Mouse (Mus musculus): Measurements from ENCODE around the gene Ints12.

The Ints12 gene

DNA sequence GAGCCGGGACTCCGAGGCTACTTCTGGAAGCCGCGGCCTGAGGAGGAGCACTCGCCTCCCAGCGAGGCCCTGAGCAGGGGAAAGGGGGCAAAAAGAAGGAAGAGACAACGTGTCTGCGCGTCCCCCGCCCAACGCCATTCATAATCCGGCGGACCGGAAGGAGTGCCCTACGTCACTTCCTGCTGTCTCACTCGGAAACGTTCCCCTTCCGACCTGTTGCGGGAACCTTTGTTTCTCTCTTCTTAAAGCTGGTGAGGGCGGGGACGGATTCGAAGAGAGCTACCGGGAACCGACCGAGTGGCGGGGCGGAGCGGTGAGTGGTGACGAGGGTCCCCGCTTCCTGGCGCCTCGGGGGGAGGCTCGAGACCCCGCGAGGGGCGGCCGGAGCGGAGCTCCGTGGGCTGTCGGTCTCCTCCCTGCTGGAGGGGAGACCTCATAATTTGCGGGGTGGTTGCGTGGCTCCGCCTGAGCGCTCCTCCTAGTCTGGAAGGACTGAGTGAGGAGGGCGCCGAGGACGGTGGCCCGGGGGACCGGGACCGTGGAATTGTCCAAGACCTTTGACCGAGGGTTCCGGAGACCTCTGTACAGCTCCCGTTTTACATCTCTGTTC, at the start of gene Ints12, which contains the start of gene Gstcd:
Gene Ints12, plus strand, starts transcription at position 177 of the 610 bp plus-strand sequence.
Gene Gstcd, minus strand, starts transcription at position 370 of the 610 bp plus-strand sequence.
- DNase-seq (ENCODE audit: extremely low read depth, low read depth, low spot score): peak; percentile 47

DNA sequence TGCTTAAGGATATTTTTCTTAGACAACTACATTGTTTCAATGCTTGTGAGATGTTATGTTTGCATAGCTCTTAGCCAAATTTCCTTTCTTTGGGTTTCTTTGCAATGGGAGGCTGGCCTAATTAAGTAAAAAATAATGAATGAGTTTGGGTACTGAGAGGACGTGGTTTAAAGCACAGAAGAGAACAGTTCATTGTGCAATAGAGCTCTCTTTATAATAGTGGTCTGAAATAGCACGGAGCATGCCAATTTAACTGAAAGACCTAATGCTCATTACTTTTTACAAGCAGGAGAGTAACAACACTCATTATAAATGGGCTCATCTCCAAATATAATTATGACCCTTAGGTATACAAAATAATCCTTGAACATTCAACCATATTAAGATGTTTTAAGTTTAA, 39.6 kb upstream of the Ints12 start:
- no peak for DNase-seq (ENCODE audit: extremely low read depth, low read depth, low spot score)

- DNase-seq (ENCODE audit: extremely low read depth, low read depth, low spot score): no peak
Measured at GRCm38 (mm10) chr3:133075560-133075959, 16.1 kb upstream of the Ints12 start.

- no peak for DNase-seq (ENCODE audit: extremely low read depth, low read depth, low spot score)
Measured at GRCm38 (mm10) chr3:133082736-133083135, 8.9 kb upstream of the Ints12 start.

DNA sequence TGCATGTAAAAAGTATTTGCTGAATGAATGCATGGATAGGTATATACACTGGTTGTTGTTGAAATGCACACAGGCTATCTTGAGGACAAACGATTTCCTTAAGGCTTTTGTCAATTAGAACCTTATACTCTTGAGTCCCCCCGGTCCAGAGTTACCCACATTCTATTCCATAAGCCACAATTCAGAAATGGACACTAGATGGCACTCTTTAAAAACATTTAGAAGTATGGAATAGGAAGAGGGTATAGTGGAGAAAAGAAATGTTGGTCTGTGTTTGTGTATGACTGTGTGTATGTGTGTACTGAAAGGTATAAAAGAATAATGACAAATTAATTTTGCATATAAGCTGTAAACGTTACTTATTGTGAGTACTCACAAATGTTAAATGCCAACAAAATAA, 5.8 kb upstream of the Ints12 start:
- no peak for DNase-seq (ENCODE audit: extremely low read depth, low read depth, low spot score)

DNA sequence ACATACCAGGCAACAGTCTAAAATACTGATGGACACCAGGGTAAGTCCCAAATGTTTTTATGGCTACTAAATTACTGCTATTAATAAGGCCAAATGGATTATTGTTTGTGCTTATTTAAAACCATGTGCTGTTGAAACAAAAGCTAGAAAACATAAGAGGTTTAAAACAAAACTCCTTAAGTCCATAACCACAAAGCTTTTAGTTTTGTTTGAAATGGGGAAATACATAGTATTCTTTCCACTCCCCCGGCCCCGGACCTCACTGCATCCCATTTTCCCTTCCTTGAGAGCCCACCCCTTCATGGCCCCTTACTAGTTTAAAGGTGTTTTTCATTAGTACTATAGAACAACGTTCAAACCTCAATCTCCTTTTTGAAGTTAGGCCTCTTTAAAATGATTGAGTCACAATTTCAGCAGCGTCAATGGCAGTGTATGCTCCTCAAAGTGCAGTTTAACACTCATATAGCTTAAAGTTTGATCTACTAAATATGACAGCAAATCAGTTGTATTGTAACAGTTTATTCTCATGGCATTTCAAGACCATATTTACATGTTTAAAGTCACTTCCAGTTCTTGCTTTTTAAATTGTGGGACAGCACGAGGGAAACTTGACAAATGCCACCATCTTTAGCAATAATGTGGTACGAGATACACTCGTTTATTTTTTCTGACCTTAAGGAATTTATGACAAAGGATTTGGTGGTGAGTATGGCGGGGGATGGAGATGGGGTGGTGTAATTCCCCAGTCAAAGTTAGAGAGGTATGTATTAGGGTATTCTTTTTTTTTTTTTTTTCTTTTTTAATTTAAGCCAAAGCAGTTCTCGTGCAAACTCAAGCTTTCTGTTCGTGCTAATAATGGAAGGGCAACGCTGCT, 1.2 kb upstream of the Ints12 start:
- no peak for DNase-seq (ENCODE audit: extremely low read depth, low read depth, low spot score)

GRCm38 (mm10) chr3:133091121-133091663, 448 bp upstream of the Ints12 start:
- no peak for DNase-seq (ENCODE audit: extremely low read depth, low read depth, low spot score)

DNA sequence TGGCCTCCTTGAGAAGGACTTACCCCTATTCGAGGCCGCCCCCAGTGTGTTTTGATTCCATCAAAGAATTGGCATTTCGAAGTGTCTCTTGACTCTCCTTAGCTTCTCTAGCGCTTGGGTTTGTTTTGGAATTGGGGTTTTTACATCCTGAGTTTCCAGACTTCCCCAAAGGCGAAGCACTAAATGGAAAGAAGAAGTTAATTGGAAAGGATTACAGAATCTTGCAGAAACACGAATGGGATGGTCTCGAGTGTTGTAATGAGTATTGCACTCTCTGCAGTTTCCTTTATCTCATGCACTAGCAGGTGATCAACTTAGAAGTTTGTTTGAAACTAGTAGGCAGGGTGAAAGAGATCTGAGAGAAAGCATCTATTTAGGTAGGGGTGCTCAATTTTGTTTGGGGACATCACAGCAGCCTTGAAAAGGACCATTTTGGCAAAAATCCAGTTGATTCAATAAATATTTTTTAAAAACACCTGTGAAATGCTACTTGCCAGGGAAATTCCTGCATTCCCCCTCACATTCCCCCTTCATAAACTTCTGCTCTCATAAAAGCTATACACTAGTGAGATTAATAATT, 724 bp downstream of the Ints12 start:
- DNase-seq (ENCODE audit: extremely low read depth, low read depth, low spot score): no peak

- no peak for DNase-seq (ENCODE audit: extremely low read depth, low read depth, low spot score)
Measured at GRCm38 (mm10) chr3:133092936-133093335, 1.3 kb downstream of the Ints12 start.

DNA sequence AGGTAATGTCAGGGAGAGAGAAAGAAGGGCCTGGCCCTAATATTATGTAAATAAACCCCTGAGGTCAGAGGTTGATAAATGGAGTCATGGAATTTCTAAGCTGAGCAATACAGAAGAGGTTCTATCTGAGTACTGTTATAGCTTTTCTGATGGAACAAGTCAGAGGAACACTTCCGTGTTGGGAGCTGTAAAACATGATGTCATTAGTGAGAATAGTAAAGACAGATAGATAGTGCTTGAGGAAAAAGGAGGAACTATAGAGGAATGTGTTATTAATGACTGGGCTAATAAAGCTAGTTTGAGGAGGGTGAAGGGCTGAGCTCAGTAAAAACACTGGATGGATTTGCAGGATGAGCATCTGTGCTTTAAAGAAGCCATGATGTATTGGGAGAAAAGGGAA, 2.7 kb downstream of the Ints12 start:
- no peak for DNase-seq (ENCODE audit: extremely low read depth, low read depth, low spot score)

GRCm38 (mm10) chr3:133097936-133098335, 6.3 kb downstream of the Ints12 start:
- DNase-seq (ENCODE audit: extremely low read depth, low read depth, low spot score): no peak

- DNase-seq (ENCODE audit: extremely low read depth, low read depth, low spot score): no peak
Measured at GRCm38 (mm10) chr3:133098336-133098735, 6.7 kb downstream of the Ints12 start.

GRCm38 (mm10) chr3:133098909-133099308, 7.3 kb downstream of the Ints12 start:
- no peak for DNase-seq (ENCODE audit: extremely low read depth, low read depth, low spot score)

DNA sequence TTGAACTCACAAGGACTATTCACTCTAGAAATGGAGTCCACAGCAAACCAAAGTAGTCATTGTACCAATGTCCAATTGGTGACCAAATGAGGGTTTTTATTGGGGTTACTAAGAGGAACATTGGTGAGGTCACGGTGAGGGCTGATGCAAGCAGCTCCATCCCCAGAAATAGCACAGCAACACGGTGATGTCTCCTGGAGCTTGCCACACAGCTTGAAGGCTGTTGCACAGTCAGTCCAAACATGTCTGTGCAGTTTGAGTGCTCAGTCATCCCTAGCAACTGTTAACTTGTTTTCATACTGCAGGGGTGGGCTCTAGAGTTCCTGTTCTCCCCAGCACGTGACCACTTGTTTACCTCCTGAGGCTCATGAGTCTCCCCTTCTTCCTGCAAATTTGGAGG, 12.1 kb downstream of the Ints12 start:
- DNase-seq (ENCODE audit: extremely low read depth, low read depth, low spot score): no peak

DNA sequence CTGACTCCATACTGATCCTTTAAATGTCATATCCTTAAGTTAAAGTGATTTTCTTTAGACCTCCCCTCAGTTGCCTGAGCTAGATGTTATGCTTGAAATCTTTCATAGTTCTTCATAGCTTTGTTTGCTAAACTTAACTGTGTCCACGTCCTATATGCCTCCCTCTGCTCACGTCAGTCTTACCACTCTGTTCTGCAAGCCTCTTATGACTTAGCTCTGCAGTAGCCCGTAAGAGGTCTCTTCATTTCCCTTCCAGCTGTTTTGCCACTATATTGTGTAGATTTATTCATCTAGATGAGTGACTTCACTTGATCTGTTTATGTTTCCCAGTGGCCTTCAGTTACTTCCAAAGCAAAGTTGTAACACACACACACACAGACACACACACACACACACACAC, 12.8 kb downstream of the Ints12 start:
- DNase-seq (ENCODE audit: extremely low read depth, low read depth, low spot score): no peak

DNA sequence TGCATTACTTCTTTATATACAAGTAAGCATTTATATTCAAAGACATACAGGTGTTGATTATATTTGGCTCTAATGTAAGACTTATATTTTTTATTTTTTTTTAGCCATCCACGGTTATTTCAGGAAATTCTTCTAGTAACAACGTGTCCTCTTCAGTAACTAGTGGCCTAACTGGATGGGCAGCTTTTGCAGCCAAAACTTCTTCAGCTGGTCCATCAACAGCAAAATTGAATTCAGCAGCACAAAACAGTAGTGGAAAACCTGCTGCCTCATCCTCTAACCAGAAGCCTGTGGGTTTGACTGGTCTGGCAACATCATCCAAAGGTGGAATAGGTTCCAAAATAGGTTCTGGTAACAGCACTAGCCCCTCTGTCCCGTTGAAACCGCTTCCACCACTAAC, 17.1 kb downstream of the Ints12 start:
- peak; percentile 21 for DNase-seq (ENCODE audit: extremely low read depth, low read depth, low spot score)

DNA sequence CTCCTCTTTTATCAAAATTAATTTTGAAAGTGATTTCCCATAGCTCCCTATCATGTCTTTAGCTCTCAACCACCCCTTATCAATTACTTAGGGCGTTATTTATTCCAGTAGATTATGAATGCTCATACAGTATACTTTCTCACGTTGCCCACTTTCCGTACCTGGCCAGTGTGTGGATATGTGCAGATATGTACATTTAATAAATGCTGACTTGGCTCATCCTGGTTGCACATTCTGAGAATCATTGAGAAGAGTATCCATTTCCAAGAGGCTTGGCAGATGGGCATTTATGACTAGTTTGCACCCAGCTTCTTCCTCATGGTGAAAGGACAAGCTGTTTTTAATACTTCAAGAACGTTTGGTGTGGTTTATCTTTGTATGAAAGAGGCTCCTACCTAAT, 18.2 kb downstream of the Ints12 start:
- DNase-seq (ENCODE audit: extremely low read depth, low read depth, low spot score): no peak

DNA sequence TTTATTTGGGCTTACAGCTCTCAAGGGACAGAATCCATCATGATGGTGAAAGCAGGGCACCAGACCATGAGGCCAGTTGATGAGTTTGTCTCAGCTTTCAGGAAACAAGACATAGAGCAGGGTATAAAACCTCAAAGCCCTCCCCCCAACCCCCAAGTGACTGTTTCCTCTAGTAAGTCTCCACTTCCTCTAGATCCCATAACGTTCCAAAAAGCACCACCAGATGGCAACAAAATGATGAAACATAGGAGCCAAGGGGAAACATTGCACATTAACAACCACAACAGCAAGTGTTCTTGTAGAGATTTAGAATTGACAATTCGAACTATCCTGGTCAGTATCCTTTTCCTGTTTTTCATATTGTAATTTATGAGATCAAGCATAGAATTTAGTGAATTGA, 20.1 kb downstream of the Ints12 start:
- DNase-seq (ENCODE audit: extremely low read depth, low read depth, low spot score): no peak

- DNase-seq (ENCODE audit: extremely low read depth, low read depth, low spot score): no peak
Measured at GRCm38 (mm10) chr3:133113281-133113680, 21.6 kb downstream of the Ints12 start.

DNA sequence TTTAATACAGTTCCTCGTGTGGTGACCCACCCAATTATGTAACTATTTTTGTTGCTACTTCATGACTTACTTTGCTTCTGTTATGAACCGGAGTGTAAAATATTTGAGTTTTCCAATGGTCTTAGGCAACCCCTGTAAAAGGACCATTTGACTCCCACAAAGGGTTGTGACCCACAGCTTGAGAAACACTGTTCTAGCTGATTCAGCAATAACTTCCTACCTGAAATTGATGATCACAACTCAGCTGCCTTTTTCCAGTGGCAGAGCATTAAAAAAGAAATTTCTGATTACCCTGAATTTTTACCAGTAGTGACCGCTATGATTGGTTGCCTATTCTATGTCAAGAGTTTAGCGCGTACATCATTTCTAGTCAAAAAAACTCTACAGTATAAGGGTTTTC, 39.7 kb downstream of the Ints12 start:
- no peak for DNase-seq (ENCODE audit: extremely low read depth, low read depth, low spot score)

- DNase-seq (ENCODE audit: extremely low read depth, low read depth, low spot score): no peak
Measured at GRCm38 (mm10) chr3:133132611-133133010, 41.0 kb downstream of the Ints12 start.

GRCm38 (mm10) chr3:133141877-133142276, 50.2 kb downstream of the Ints12 start:
- DNase-seq (ENCODE audit: extremely low read depth, low read depth, low spot score): no peak

Data from fat pad, adult 2 months (tissue).